Mouse (Mus musculus): ENCODE measurements around the gene Pnmal2. TPM values are rescaled to one million over a fixed set of nuclear protein-coding genes. Genes with fewer than 3 reads are reported as not detected.

Gene Pnmal2
- polyA plus RNA-seq (2012; ENCODE audit: insufficient read depth, insufficient read length, low replicate concordance, missing spikeins) = not detected in 2 replicates

GRCm38 (mm10) chr7:16944061-16944807 is at the start of gene Pnmal2:
Pnmal2 (plus strand) TSS chr7:16944682.
- 8% methylated on average over 36 of the region's 36 CpGs for WGBS
- peaks cover 53% of the 10 kb centered on the region for H3K4me1 ChIP-seq (ENCODE audit: control insufficient read depth, insufficient read depth, low read length)
- TF ChIP-seq CTCF (IDR thresholded peaks at IDR 0.05; ENCODE audit: insufficient read depth, low read depth, low read length) = no peak
- TF ChIP-seq POLR2A (IDR thresholded peaks at IDR 0.05; ENCODE audit: insufficient read depth, low read depth, low read length) = peak; percentile 98
- H3K27ac ChIP-seq (ENCODE audit: insufficient read depth, low read depth, low read length) = peak within 1 kb of the TSS; percentile 99
- peak within 1 kb of the TSS; percentile 97 for H3K4me3 ChIP-seq (ENCODE audit: insufficient read depth, low read depth, low read length)

DNA sequence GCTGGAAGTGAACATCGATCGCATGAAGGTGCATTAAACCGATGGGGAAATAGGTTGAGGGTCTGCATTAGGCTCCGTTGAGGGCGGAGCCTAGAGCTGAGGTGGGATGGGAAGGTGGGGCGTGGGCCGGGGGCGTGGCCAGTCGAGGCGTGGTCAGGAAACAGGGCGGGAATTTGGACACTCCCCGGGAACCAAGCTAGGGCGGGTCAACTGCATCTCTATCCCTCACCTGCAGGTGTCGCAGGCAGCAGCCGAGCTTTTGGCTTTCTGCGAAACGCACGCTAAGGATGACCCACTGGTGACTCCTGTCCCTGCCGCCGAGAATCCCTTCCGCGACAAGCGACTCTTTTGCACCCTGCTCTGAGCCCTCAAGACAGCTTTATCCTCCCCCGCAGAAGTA is 49.5 kb upstream of the Pnmal2 start:
- Histone ChIP-seq H3K27ac (ENCODE audit: insufficient read depth, low read depth, low read length) (no peak overlapping the region), H3K4me1 (ENCODE audit: control insufficient read depth, insufficient read depth, low read length) (peaks cover 29% of the 10 kb centered on the region), H3K4me3 (ENCODE audit: insufficient read depth, low read depth, low read length) (peak overlapping the region; percentile 32)
- 2% methylated on average over 24 of the region's 24 CpGs for WGBS
- TF ChIP-seq CTCF (IDR thresholded peaks at IDR 0.05; ENCODE audit: insufficient read depth, low read depth, low read length) = peak; percentile 78; the same call in 1 of the 2 replicates
- TF ChIP-seq POLR2A (IDR thresholded peaks at IDR 0.05; ENCODE audit: insufficient read depth, low read depth, low read length) = no peak

GRCm38 (mm10) chr7:16895511-16895910 is 49.0 kb upstream of the Pnmal2 start:
- no peak overlapping the region; the same call in 1 of the 2 replicates for H3K4me3 ChIP-seq (ENCODE audit: insufficient read depth, low read depth, low read length)
- WGBS = 40% methylated on average over 10 of the region's 10 CpGs
- peaks cover 31% of the 10 kb centered on the region for H3K4me1 ChIP-seq (ENCODE audit: control insufficient read depth, insufficient read depth, low read length)
- TF ChIP-seq CTCF (IDR thresholded peaks at IDR 0.05; ENCODE audit: insufficient read depth, low read depth, low read length) = no peak
- no peak for TF ChIP-seq POLR2A (IDR thresholded peaks at IDR 0.05; ENCODE audit: insufficient read depth, low read depth, low read length)
- no peak overlapping the region for H3K27ac ChIP-seq (ENCODE audit: insufficient read depth, low read depth, low read length)

DNA sequence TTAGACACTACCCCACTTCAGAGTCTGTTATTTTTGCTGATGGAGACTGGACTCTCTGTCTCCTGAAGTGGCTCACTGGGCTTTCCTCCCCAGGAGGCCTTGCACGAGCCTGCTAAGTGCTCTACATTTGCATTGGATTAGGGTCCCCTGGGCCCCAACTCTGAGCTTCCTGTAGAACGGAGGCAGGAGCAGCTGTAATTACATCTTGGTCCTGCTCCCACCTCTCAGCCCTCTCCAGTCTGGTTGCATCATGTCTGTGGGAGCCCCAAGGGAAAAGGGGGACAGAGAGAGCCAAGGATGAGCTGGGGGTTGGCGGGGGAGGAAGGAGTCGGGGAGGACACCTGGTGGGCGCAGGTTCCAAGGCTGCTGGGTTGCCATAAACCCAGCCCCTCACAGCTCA is 44.0 kb upstream of the Pnmal2 start:
- 44% methylated on average over 5 of the region's 5 CpGs for WGBS
- H3K4me3 ChIP-seq (ENCODE audit: insufficient read depth, low read depth, low read length) = no peak overlapping the region
- H3K4me1 ChIP-seq (ENCODE audit: control insufficient read depth, insufficient read depth, low read length) = peaks cover 13% of the 10 kb centered on the region
- no peak overlapping the region for H3K27ac ChIP-seq (ENCODE audit: insufficient read depth, low read depth, low read length)
- TF ChIP-seq CTCF (IDR thresholded peaks at IDR 0.05; ENCODE audit: insufficient read depth, low read depth, low read length) (no peak), POLR2A (IDR thresholded peaks at IDR 0.05; ENCODE audit: insufficient read depth, low read depth, low read length) (no peak)

DNA sequence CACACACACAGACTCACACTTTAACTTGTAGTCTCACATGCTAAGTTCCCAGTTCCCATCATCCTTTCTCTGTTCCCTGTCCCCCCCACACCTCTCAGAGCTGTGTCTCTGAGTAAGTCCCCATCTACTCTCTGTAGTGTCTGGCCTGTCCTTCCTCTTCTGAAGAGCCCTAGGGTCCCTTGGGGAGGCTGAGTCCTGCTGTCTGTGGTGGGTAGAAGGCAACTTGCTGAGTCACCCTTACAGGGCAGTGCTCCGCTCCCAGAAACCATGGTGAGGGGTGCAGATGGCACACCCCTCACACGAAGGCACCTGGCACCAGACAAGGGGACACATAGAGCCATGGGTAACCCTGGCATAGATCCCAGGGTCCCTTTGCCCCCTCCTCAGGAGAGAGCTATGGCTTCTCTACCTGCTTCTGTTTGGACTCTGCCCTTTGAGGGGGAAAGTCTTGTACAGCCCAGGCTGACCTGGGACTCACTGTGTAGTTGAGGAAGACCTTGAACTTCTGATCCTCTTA is 41.0 kb upstream of the Pnmal2 start:
- Histone ChIP-seq H3K27ac (ENCODE audit: insufficient read depth, low read depth, low read length) (no peak overlapping the region), H3K4me1 (ENCODE audit: control insufficient read depth, insufficient read depth, low read length) (peaks cover 22% of the 10 kb centered on the region), H3K4me3 (ENCODE audit: insufficient read depth, low read depth, low read length) (no peak overlapping the region)
- TF ChIP-seq POLR2A (IDR thresholded peaks at IDR 0.05; ENCODE audit: insufficient read depth, low read depth, low read length) (no peak), CTCF (IDR thresholded peaks at IDR 0.05; ENCODE audit: insufficient read depth, low read depth, low read length) (no peak)
- 78% methylated on average over 2 of the region's 2 CpGs for WGBS

DNA sequence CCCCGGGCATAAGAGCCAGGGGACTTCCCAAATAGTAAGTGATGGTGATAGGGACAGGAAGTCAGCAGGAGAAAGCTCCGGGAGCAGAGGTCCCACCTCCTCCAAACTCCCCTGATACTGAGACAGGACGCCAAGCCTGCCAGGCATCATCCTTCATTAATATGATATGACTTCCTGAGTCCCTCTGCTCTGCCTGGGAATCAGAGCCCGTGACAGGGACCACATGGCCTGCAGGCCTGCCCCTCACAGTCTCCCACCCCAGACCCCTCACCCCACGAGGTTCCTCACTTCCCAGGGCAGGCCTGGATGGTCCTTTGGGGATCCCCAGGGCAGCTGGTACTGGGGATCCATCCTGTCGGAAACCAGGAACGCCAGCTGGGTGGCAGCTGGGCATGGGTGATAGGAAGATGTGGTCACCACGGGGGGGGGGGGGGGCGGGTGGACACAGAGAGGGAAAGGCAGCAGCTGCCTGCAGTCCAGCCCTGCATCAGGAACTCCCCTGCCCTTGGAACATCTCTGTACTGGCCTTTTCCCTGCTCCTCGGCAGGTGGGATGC is 40.3 kb upstream of the Pnmal2 start:
- TF ChIP-seq POLR2A (IDR thresholded peaks at IDR 0.05; ENCODE audit: insufficient read depth, low read depth, low read length) (no peak), CTCF (IDR thresholded peaks at IDR 0.05; ENCODE audit: insufficient read depth, low read depth, low read length) (no peak)
- WGBS = 64% methylated on average over 9 of the region's 10 CpGs
- Histone ChIP-seq H3K27ac (ENCODE audit: insufficient read depth, low read depth, low read length) (no peak overlapping the region), H3K4me1 (ENCODE audit: control insufficient read depth, insufficient read depth, low read length) (peaks cover 20% of the 10 kb centered on the region), H3K4me3 (ENCODE audit: insufficient read depth, low read depth, low read length) (no peak overlapping the region)

DNA sequence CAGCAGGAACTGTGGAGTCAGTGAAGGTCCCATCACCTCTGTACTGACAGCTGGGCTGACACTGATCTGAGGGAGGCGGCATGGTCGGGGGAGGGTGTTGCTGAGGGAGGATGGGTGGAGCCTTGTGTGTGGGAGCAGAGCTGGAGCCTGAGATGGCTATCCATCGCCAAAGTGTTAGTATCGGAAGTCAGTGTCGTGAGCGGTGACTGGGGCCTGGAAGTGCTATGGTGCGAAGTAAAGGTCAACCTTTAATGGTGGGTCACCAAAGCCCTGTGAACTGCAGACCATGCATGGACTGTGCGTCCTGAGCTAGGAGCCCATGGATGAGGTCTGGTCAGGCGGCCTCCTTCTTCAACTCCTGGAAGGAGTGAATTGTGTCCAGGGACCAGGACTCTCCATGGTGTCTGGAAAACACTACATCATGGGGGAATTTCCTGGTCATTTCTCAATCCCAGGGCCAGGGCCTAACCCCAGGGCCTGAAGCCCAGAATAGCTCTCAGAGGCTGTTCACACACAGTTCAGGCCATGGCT is 38.9 kb upstream of the Pnmal2 start:
- TF ChIP-seq CTCF (IDR thresholded peaks at IDR 0.05; ENCODE audit: insufficient read depth, low read depth, low read length) (no peak), POLR2A (IDR thresholded peaks at IDR 0.05; ENCODE audit: insufficient read depth, low read depth, low read length) (no peak)
- WGBS = 77% methylated on average over 9 of the region's 9 CpGs
- H3K27ac ChIP-seq (ENCODE audit: insufficient read depth, low read depth, low read length) = no peak overlapping the region
- H3K4me1 ChIP-seq (ENCODE audit: control insufficient read depth, insufficient read depth, low read length) = peaks cover 23% of the 10 kb centered on the region
- H3K4me3 ChIP-seq (ENCODE audit: insufficient read depth, low read depth, low read length) = no peak overlapping the region

DNA sequence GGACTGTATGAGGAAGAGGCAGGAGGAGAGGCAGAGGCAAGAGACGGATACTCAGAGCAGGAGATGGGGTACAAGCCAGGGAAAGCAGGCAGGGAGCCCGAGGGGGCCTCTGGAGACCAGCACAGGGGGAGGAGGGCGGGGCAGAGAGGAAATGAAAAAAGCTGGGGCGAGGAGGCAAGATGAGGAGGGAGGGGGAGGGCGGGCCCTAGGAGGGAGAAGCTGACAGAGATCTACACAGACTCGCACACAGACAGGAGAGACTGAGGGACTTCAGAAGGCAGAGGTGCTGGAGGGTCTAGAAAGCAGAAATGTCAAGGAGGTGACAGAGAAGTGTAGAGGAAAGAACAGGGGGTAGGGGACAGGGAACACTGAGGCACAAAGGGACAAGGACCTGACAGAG is 38.2 kb upstream of the Pnmal2 start, which contains the start of gene Ptgir:
Ptgir (plus strand) TSS at position 210 of the 400 bp plus-strand sequence.
- Histone ChIP-seq H3K4me1 (ENCODE audit: control insufficient read depth, insufficient read depth, low read length) (peaks cover 20% of the 10 kb centered on the region), H3K4me3 (ENCODE audit: insufficient read depth, low read depth, low read length) (no peak within 1 kb of the TSS), H3K27ac (ENCODE audit: insufficient read depth, low read depth, low read length) (no peak within 1 kb of the TSS)
- 31% methylated on average over 6 of the region's 6 CpGs for WGBS
- TF ChIP-seq CTCF (IDR thresholded peaks at IDR 0.05; ENCODE audit: insufficient read depth, low read depth, low read length) = no peak
